Mouse (Mus musculus) spleen, embryonic (tissue): ENCODE results near the gene Clpsl2.

ENCODE experiments used
- CTCF ChIA-PET: fragments of 350-600 bp; sonication (Branson Sonifier 250); formaldehyde crosslinking; loops from one replicate; lab custom pipeline; 2022; lab: Charles Lee

Gene Clpsl2

DNA sequence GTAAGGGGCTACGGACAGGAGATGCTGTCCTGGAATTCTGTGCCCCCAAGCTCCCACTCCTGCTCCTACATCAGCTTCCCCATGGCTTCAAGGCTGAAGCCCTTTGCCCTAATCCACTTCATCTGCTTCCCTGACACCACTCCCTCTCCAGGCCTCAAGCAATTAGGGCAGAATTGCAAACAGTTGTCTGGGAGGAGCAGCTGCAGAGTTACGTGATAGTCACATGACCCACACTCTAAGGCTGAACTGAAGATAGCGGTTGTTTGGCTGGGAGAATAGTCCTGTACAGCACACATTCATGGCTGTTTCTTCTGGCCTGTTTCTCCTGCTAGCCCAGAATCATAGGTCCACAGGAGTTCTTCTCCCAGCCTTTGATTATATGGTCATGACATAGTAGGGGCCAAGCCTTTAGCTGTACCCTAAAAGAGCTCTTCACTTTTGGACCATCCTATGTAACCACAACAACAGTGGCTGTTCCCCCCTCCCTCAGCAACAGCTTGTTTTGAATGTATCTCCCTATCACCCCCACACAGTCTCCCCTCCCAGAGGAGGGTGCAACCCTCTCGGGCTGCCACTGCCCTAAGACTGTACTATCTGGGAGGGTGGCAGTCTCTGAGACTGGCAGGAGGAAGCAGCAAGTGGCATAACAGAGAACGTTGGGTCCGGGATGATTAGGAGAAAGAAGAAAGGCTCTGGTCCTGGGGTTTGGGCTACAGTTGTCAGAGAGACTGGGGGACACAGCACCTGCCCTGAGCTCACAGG lies 7.6 kb downstream of the Clpsl2 start:
- CTCF ChIA-PET, result interaction anchor here (1.1 kb wide), 1 partner anchor 12 kb away, joined by 3 read pairs; no protein-coding TSS in a partner anchor

DNA sequence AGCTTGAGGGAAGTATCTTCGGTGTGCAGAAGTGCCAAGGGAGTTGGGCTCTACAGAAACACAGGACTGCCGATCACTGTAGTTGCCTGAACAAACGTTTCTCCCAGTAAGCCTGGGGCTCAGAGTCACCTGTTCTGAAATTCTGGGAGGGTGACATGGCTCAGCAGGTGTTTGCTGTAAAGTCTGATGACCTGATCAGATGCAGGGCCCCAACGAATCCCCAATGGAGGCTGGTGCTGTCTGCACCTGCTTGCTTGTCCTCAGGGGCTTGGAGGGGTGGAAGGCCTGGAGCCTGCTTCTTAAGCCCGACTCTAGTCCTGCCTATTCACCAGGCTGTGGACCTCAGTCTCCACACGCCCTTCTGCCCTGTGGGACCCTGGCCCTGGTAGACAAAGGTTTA lies 8.6 kb downstream of the Clpsl2 start:
- CTCF ChIA-PET, result no interaction called here

DNA sequence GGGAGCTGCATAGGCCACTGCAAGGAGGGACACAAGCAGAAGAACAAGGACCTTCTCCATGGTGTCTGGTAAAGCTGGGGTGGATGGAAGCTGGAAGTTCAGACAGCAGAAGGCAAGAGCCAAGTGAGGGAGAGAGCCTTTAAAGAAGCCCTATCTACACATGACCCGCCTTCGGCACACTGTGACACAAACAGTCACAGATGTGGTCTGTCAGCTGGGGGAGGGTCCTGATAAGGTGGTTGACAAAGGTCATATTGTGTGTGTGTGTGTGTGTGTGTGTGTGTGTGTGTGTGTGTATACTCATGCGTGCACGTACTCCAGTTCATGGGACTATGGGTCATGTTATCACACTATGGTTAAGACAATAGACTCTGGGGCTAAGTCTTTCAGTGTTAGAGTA lies 11.4 kb downstream of the Clpsl2 start, which contains the start of gene Clps:
TSS of gene Clps (minus strand) at position 169 of the 400 bp plus-strand sequence.
- CTCF ChIA-PET, result interaction anchor here (0.7 kb wide), 1 partner anchor 366 kb away, joined by 3 read pairs; no protein-coding TSS in a partner anchor

DNA sequence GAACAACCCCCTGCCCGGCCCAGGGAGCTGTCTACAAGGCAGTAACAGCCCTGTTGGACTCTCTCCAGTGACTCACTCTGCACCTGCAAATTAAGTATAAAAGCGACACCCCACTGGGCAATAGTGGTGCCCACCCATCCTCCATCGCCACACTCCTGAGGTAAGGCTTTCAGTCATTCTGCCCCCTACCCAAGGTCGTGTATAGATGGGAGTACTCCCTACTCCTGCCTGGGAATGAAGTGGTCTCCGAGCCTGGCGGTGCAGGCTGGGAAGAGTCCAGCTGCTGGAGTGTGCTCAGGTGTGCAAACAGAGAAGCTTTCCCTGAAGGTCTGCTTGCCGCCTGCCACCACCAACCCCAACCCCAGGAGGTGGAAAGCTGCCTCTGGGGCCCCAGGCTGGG lies 12.4 kb downstream of the Clpsl2 start:
- CTCF ChIA-PET, result interaction anchor here (0.5 kb wide), 1 partner anchor 153 kb away, joined by 3 read pairs; no protein-coding TSS in a partner anchor

DNA sequence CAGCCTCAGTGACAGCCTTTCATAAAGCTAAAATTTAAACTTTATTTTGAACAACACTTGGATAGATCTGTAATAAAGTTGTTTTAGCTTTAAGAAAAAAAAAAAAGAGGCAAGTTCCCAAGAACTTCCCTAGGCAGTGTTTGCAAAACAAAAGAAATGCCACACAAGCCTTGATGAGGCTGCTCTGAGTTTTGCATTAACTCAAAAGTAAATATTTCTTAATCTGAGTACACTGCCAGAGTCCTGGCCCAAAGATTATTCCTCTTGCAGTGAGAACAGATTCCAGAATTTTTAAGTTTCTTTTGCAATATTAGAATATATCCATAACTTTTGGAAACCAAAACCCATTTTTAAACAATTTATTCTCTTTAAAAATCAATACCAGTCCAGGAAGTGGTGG lies 16.0 kb downstream of the Clpsl2 start:
- CTCF ChIA-PET, result no interaction called here

DNA sequence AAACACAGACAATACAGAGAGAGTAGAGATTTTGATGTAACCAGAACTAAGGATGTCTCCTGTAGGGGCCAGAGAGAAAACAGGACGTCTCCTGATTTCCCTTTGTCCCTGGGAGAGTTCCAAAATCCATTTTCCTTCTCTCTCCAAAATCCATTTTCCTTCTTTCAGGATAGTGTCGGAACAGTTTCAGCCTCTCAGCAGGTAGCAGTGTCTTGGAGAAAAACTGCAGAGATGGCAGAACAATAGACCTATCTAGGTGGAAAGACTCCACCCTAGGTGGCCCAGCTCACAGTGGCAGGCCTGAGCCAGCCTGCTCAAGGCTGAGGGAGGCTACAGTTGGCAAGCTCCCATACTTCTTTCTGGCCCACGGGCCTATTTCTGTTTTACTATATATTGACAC lies 18.3 kb downstream of the Clpsl2 start:
- CTCF ChIA-PET, result interaction anchor here (0.6 kb wide), 1 partner anchor 1095 kb away, joined by 3 read pairs; no protein-coding TSS in a partner anchor

DNA sequence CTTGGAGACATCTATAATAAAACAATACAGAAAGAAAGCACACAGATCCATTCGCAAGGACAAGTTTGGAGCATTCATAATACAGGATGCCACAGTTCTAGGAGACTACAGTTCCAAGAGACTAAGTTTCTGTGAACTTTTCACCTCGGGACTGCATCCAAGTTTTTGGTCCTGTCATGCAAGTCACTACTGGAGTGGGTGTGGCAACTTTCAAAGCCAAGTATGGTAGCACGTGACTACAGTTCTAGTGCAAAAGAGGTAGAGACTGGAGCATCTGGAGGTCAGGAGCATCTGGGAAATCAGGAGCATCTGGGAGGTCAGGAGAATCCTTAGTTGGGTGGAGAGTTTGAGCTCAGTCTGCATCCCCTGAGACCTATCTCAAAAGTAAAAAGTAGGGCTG lies 22.7 kb downstream of the Clpsl2 start:
- CTCF ChIA-PET, result no interaction called here

DNA sequence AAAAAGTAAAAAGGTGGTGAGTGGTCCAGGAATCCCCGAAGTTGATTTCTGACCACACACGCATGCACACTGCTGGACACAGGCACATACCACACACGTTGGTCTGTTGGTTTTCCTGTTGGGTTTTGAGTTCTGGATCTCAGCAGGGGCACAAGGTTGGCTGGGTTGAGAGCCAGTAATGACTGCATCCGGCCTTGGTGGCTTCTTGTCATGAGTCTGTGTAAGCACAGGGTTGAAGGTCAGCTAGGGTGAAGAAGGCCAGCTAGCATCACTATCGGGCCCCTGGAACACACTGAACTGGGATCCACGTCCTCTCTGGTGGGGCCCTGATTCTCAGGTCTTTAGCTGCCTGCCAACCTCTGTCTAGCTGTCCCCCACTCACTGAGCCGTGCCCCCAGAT lies 23.3 kb downstream of the Clpsl2 start:
- CTCF ChIA-PET, result no interaction called here

DNA sequence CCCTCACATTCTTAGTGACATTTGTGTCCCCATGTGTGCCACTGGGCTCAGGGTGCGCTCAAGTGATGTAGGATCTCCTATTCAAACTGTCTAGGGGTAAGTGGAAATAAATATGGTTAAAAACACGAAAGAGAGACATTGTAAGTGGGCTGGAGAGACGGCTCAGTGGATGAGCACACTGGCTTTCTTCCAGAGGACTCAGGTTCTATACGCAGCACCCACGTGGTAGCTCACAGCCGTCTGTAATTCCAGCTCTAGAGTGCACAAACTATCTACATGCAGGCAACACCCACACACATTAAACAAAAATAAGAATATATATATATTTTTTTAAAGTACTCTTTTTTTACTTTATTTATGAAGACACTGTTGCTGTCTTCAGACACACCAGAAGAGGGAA lies 23.7 kb downstream of the Clpsl2 start:
- CTCF ChIA-PET, result no interaction called here

DNA sequence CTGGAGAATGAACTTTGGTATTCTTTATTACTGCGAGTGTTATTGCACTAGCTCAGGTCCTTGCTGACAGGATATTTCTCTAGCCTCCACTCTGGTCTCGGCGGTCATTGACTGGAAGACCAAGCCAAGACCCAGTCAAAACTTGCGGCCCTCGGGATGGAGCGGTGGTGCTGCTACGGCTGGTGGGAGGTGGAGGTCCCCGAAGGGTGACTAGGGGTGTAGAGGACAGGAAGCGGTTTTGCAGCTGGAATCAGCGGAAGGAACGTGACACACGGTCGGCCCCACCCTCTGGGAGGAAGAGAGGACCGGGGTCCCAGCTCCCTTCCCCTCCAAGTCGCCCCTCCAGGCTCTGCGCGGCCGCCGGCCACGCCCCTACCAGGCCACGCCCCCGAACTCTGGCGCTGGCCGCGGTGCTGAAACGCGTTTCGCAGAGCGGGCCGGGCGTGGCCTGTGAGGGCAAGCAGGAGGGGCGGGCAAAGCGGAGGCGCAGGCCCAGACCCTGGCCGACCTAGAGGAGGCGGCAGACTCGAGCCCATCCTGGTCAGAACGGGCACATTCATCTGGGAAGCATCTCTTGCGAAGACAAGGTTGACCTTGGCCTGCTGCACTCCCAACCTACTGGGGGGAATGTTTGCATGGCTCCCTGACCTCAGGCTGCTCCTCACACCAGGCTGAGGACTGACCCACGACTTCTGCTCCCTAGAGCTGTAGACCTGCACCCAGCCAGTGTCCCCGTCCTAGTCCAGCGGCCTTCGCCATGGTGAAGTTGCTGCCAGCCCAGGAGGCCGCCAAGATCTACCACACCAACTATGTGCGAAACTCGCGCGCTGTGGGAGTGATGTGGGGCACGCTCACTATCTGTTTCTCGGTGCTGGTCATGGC lies 26.3 kb downstream of the Clpsl2 start, which contains the start of gene Lhfpl5:
TSS of gene Lhfpl5 (plus strand) at position 398 of the 882 bp plus-strand sequence.
- CTCF ChIA-PET, result no interaction called here

DNA sequence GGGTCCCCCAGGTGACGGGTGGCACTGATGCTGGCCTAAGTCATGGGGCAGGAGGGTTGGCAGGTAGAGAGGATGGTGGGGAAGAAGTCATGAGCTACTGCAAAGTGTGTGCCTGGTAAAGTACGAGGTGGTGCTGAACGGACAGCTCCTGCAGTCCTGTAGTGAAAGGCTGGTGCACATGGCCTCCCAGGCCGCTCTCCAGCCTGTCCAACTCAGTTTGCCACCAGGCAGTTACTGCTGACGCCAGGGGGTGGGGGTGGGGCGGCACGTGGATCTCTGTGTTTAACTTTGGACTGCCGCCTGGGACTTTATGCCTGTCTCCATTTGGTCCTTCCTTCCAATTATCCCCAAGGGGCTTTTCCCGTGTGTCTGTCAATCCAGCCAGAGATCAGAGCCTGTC lies 31.2 kb downstream of the Clpsl2 start:
- CTCF ChIA-PET, result interaction anchor here (1.2 to 1.4 kb wide), 2 partner anchors 9 to 12 kb away, joined by 4 to 5 read pairs; no protein-coding TSS in a partner anchor

DNA sequence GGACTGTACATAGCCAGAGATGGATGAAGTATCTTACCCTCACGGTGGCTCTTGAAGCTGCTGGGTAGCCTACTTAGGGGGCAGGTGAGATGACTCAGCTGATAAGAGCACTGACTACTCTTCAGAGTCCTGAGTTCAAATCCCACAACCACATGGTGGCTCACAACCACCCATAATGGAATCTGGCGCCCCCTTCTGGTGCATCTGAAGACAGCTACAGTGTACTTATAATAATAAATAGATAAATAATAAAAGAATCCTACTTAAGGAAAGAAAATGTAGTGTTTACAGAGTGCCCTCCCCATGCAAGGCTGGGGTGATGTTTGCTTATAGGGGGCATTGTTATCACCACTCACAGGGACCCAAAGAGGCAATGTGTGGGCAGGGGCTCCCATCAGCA lies 31.8 kb downstream of the Clpsl2 start:
- CTCF ChIA-PET, result interaction anchor here (0.6 to 1.4 kb wide), 2 partner anchors 11 to 1527 kb away, joined by 3 to 4 read pairs; no protein-coding TSS in a partner anchor

DNA sequence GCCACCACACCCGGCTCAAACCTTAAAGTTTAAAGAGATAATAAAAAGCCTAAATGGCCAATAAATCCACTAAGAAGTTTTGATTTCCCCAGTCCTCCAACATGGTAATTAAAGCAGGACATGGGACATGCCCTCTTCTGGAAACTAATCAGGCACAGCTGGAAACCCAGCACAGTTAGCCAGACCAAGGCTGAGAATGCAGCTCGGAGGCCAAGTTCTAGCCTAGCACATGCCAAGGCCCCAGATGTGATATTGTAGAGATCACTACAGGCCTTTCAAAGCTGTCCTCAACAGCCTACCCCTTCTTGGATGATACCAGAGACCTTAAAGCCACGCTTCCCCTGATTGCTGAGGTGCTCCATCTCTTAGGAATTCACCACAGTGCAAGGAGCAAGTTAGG lies 37.3 kb downstream of the Clpsl2 start:
- CTCF ChIA-PET, result interaction anchor here (0.6 kb wide), 1 partner anchor 1647 kb away, joined by 9 read pairs; no protein-coding TSS in a partner anchor

DNA sequence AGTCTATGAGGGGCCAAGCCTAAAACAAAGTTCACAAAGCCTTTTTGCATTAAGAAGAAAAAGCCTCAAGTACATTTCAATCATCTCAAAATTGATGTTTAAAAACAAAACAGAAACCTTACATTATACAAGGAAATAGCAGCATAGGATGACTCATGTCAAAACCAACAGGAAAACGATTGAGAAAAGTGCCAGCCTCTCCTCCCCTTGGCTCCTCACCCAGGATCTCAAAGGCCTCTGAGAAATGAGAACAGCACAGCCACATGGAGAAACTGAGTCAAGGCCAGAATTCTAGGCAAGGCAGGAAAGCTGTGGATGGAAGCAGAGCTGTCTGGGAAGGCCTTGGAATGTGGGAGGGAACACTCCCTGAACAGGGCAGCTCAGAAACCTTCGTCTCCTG lies 39.4 kb downstream of the Clpsl2 start:
- CTCF ChIA-PET, result interaction anchor here (0.5 kb wide), 1 partner anchor 615 kb away, joined by 3 read pairs; no protein-coding TSS in a partner anchor

DNA sequence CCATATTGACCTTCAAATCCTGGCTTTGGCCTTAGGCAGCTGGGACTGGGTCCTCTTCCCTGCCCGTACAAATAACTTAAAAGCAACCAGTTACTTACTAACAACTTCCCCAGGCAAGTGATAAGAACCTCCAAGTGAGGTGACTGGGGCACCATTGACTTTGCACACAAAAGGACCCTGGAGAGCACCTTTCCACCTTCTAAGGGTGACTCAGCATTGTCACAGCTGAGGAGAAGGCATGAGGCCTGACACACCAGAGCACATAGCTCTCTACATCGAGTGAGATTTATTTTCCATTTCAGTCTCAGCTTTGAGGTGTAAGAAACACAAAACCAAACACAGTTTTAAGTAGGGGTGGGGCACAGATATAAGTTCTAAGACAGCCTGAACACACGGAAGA lies 41.4 kb downstream of the Clpsl2 start:
- CTCF ChIA-PET, result interaction anchor here (0.6 kb wide), 1 partner anchor 21 kb away, joined by 15 read pairs; no protein-coding TSS in a partner anchor

DNA sequence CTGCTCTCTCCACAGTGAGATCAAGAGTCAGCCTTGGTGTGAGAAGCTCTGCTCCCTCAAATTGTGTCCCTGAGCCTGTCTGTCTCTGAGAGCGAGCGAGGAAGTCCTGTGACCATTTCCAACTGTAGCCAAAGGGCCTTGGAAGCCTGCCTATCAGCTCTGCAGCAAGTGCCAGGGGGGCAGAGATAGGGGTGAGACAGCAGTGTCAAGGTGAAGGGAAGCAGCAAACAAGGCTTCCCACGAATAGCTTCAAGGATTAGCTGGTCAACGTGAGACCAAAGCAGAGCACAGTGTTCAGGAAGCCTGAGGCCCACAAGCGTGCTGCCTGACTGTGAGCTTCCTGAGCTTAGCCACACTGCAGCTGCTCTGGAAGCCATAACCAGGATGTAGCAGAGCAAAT lies 42.3 kb downstream of the Clpsl2 start:
- CTCF ChIA-PET, result no interaction called here

DNA sequence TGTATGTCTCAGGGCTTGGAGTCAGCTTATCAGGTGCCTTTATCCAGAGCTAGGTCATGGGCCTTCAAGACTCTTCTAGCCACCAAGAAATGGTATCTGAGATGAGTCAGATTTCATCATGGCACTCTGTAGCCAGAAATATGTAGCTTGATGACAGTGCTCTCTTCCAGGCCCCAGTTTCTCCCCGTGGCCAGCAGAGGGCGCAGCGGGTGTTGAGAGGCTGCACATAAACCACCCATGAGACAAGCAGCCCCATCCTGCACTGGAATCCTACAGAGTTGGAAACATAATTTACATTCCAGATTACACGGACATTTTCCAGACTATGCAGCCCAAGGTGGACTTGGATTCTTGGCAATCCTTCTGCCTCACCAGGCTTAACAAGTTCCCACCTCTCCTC lies 43.8 kb downstream of the Clpsl2 start:
- CTCF ChIA-PET, result interaction anchor here (0.7 to 0.9 kb wide), 2 partner anchors 12 to 668 kb away, joined by 3 to 4 read pairs; no protein-coding TSS in a partner anchor

DNA sequence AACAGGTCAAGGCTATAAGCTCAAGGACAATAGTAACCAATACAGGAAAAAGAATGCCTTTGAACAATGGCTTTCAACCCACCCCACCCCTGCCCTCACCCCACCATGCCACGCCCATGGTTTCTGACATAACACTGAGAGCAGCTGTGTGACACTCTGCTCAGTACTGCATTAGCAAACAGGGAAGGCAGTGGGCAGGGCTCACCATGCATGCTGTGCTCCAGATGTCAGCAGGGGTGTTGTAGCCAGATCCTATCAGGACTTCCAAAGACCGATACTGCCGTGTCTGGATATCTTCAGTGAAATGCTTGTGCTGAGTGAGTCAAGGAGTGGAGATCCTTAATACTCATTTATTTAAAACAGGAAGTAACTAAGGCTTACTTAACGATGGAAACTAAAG lies 44.8 kb downstream of the Clpsl2 start:
- CTCF ChIA-PET, result no interaction called here

DNA sequence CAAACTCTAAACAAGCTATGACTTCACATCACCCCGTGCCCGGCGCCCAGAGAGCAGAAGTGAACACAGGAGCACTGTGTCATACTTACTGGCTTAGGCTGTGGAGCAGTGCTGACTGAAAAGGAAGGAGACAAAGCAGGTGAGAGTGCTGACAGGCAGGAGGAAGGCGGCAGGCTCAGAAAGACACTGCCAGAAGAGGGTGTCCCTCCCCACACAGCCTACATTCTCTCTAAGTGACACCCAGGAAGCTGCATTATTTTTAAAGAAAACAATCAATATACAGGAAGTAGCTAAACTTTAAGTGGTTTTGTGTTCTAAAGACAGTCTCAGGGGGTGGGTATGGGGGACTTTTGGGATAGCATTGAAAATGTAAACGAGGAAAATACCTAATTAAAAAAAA lies 51.6 kb downstream of the Clpsl2 start:
- CTCF ChIA-PET, result interaction anchor here (0.6 kb wide), 1 partner anchor 61 kb away, joined by 6 read pairs; no protein-coding TSS in a partner anchor

DNA sequence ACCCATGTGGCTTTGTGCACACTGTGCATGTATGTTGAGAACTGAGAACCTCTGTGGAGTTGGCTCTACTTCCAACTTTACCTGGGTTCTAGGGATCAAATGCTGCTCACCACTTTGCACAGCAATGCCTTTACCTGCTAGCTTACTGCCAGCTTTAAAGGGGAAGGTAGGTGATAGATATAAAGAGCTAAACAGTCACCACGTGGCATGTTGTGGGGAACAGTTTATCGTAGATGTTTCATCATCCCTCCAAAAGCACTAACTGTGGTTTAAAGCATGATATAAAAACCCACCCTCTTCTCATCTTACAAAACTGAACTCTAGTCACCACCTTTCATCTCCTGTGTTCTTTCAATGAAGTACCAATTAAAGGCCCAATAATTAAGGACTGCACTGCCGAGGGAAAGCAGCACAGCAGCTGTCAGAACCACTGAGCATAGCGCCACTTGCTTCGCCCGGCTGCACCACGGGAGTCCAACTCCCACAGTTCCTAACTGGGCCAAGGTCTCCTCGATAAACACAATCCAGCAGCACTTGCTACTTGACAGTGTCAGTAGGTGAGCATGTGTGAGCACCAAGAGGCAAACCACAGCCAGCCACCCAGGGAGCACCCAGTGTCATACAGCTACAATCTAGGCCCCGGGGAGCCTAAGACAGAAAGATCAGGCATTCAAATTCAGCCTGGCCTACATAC lies 52.5 kb downstream of the Clpsl2 start:
- CTCF ChIA-PET, result no interaction called here
